Mouse (Mus musculus): Measurements from ENCODE around the gene Nmrk1. TPM values are rescaled to one million over a fixed set of nuclear protein-coding genes. Genes with fewer than 3 reads are reported as not detected.

Nmrk1 gene
- total RNA-seq, 2 experiments from 2014 or later: 3.8 to 5.3 TPM

DNA sequence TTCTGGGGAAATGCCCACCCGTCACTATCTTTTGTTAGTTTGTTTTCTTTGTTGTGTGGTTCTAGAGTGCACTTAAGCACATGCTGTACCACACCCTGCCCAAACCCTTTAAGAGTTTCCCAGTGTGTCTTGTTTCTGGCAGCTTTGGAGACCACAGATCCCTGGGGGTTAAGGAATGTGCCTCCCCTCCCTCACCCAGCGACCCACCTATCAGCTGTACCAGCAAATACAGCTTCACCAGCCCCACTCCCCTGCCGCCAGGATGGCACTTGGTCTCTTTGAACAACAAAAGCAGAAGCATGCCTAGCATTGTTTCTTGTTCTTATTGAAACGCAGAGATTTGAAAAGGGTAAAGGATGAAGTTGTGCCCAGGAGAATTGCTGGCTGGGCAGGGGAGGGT is 41.4 kb downstream of the Nmrk1 start:
- intact Hi-C loops (cut with DNase I): loop anchor here (5.0 kb wide), 2 partner anchors 39 to 41 kb away; partner anchors contain the start of genes D030056L22Rik, Nmrk1 and Ostf1
- no peak for DNase-seq (ENCODE audit: low spot score in 2 of 2)

DNA sequence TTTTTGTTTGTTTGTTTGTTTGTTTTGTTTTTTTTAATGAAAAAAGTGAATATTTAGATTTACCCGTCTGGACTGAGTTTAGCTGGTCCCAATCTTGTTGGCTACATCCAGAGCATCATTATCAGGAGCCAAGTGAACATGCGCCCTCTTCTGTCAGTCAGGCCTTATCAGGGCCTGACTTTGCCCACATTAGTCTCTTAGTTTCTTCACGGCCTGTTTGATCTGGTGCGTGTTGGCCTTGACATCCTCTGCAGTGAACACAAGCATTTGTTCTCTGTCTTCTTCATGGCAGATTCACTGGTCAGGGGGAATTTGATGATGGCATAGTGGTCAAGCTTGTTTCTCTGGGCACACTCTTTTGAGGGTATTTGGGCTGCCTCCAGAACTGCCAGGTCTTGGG is 50.4 kb downstream of the Nmrk1 start:
- intact Hi-C loops (cut with DNase I): no loop called here
- no peak for DNase-seq (ENCODE audit: low spot score in 2 of 2)

DNA sequence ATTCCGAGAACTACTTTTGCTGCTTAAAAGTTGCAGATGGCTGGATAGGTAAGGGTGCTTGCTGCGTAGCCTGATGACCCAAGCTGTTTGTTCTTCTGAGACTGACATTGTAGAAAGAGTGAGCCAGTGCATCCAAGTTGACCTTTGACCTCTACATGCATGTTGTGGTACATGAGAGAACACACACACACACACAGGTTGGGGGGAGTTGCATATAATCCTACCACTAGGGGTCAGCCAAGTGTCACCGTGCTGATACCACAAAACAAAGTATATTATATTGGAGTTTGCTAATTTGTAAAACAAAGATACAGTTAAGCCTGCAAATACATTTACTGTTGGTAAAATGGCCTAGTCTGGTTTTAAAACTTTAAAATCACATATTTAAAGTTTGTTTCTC is 55.8 kb downstream of the Nmrk1 start:
- peak in 1 of 2 experiments; percentile 36 for DNase-seq (ENCODE audit: low spot score in 2 of 2)
- intact Hi-C loops (cut with DNase I): no loop called here

DNA sequence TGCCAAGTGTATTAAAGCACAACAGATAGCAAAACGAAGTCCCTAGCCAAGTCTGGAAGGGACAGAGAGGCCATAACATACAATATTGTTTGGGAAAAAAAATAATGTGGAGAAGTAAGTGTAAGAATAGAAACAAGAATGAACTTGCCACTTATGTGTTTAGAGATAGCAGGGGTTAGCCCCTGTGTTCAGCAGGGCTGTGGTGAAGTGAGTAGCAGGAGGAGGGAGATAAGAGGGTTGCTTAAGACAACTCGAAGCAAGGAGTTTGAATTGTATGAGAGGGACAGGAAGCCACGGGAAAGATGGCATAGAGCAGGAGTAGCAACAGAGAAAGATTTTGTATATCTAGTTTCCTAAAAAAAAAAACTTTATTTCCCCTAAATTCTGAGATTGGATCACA is 60.4 kb downstream of the Nmrk1 start:
- DNase-seq (ENCODE audit: low spot score in 2 of 2): no peak
- intact Hi-C loops (cut with DNase I): no loop called here

DNA sequence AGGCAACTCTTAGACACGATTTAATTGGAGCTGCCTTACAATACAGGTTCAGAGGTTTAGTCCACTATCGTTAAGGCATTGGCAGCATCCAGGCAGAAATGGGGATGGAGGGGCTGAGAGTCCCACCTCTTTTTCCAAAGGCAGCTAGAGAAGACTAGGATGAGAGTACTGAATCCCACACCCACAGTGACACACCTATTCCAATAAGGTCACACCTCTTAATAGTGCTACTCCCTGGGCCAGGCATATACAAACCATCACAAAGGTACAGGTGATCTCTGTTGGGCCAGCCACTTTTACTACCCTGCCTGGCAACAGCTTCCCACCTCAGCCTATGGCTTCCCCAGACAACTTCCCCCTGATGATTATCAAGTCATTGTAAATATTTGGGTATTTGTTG is 61.0 kb downstream of the Nmrk1 start:
- no peak for DNase-seq (ENCODE audit: low spot score in 2 of 2)
- intact Hi-C loops (cut with DNase I): no loop called here

DNA sequence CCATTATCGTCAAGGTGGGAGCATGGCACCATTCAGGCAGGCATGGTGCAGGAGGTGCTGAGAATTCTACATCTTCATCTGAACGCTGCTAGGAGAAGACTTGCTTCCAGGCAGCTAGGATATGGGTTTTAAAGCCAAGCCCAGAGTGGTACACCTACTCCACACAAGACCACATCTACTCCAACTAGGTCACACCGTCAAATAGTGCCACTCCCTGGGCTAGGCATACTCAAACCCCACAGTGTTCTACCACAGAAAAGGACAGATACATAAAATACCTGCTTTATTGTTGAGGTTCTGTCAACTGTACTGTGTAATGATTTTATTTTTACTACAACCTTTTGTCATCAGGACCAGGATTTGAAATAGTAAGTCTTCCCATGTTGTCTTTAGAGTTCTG is 63.4 kb downstream of the Nmrk1 start:
- intact Hi-C loops (cut with DNase I): no loop called here
- DNase-seq (ENCODE audit: low spot score in 2 of 2): no peak

DNA sequence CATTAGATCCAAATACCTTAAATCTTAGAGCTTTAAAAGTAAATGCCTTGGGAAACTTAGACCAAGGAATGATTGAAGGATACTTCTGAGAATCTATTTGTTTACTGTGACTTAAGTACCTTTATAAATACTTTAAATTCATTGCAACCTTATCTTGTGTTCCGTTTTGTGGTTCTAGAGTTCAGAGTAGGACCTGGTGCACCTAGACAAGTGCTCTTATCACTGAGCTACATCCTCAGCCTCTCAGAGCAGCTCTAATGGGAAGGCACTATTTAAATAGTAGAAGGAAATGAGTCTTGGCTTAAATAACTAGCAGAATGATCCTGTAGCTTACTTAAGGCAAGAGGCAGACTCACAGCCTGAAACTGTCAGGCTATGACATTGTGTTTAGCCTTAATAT is 63.8 kb downstream of the Nmrk1 start:
- intact Hi-C loops (cut with DNase I): no loop called here
- DNase-seq (ENCODE audit: low spot score in 2 of 2): no peak

Other genes starting within 250 kb of the Nmrk1 start
- gene Ostf1, start 127 bp upstream of the Nmrk1 start, total RNA-seq (2021): 10 to 100 TPM; 18.6 to 22.8 TPM
- 10 to 100 TPM; 11.6 to 12.4 TPM for gene Carnmt1, start 38.8 kb downstream of the Nmrk1 start, total RNA-seq (2021)
- 10 to 100 TPM; 22.3 to 23.0 TPM for gene D030056L22Rik, start 81.2 kb downstream of the Nmrk1 start, total RNA-seq (2021)
- under 1 TPM; 0.59 to 0.62 TPM for gene Trpm6, start 118.0 kb downstream of the Nmrk1 start, total RNA-seq (2021)